Mouse (Mus musculus) erythroblast, embryonic 14.5 days (primary cell): Measurements from ENCODE around the gene Sptssb.

Experiments used
- GATA1 ChIP-seq: IDR thresholded peaks from 2 replicates; pipeline ENCODE4 v1.6.1; 2012; ENCODE audit warnings: low read length, inconsistent platforms, mixed read lengths
- TAL1 ChIP-seq: IDR thresholded peaks from 3 replicates; pipeline ENCODE4 v1.6.1; 2012; ENCODE audit warnings: low read length, inconsistent platforms, mixed read lengths

DNA sequence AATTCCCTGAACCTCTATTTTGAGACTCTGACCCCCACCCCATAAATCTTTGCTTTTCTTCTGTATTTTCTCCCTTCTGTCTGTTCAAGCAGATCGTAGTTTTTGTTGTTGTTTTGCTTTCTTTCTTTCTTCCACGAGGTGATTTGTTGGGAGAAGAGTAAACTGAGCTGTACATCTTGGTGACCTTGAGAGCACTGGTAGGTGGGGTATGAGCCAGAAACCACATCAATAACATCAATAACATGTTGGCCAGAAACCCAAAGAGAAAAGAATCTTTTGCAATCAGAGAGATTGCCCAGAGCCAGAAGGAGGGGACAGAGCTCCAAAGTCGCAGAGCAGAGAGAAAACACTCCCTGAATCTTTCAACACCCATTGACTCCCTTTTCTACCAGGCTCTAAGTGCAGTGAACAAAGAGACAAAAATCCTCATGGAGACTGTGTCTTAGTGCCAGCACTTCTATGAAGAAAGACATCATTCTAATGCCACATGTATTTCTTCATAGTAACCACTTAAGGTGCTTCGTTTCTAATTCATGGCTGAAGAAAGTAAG, 80.4 kb downstream of the Sptssb start:
- TF ChIP-seq GATA1 (no peak), TAL1 (no peak)
